Comparison of ENCODE assay signal across 9 mouse cellular contexts in the genomic region with DNA sequence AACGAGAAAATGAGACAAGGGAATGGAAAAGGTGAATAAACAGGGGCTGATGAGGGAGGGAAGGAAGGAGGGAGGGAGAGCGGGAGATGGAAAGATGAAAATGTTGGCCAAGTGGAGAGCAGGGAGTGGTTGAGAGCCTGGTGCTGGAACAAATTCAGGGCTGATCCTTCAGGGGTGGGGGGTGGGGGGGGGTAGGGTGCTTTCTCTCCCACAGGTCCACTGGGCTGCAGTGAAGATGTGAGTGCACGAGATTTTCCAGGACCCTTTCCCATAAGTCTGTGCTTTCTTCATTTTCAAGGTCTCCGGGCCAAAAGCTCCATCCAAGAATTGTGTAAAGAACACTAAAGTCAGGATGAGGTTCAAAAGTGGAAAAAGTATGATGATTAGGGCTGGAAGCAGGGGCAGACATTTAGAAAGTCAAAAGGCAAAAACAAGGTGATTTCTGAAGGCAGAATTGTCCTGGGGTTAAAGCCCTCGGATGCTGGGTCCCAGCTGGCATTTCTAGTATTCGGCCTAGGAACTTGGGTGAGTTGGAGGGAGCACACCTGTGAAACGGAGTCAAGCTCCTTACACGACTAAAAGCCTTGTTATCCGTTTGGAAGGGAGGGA.
DNase-seq lines count a peak whose midpoint lies in the region; ATAC-seq lines count a peak whose summit lies in the region.
"Had no signal": no experiment of that assay in that cellular context is flagged by ENCODE, and none has a peak within 500 bp of the region (broad histone marks: within the 10 kb centered on the region; RNA-seq: fewer than 3 reads in every experiment).

No protein-coding gene starts in this region.

- H3K27ac ChIP-seq in kidney, embryonic 15.5 days = peak overlapping the region; percentile 92
- peak overlapping the region; percentile 80 for H3K27ac ChIP-seq in forebrain, embryonic 12.5 days
- H3K27ac ChIP-seq in hindbrain, embryonic 15.5 days (replicated peaks) = peak overlapping the region; percentile 43
- H3K27ac ChIP-seq in midbrain, embryonic 16.5 days (ENCODE audit: low read length) = no peak overlapping the region

- no peaks in the 10 kb centered on the region for H3K9me3 ChIP-seq in kidney, embryonic 15.5 days (replicated peaks)
- no peaks in the 10 kb centered on the region for H3K9me3 ChIP-seq in forebrain, embryonic 12.5 days
- H3K9me3 ChIP-seq in hindbrain, embryonic 15.5 days = no peaks in the 10 kb centered on the region
- H3K9me3 ChIP-seq in midbrain, embryonic 16.5 days (replicated peaks; ENCODE audit: control insufficient read depth, low read length, poor library complexity, severe bottlenecking) = no peaks in the 10 kb centered on the region
- H3K9me3 ChIP-seq: liver, embryonic 13.5 days had no signal

- DNase-seq in kidney, postnatal 14 days = no peak
- DNase-seq in liver = no peak
- no peak for DNase-seq in layer of hippocampus, adult 11-12 months (ENCODE audit: low spot score)
- DNase-seq: liver, embryonic 13.5 days had no signal

- H3K4me1 ChIP-seq in kidney, embryonic 15.5 days = peaks cover 50% of the 10 kb centered on the region
- peaks cover 22% of the 10 kb centered on the region for H3K4me1 ChIP-seq in forebrain, embryonic 12.5 days
- H3K4me1 ChIP-seq in hindbrain, embryonic 15.5 days (replicated peaks) = peaks cover 16% of the 10 kb centered on the region
- peaks cover 10% of the 10 kb centered on the region for H3K4me1 ChIP-seq in midbrain, embryonic 16.5 days (ENCODE audit: control insufficient read depth, insufficient read depth, low read length)
- H3K4me1 ChIP-seq: liver, embryonic 13.5 days had no signal

- H3K4me3 ChIP-seq in kidney, embryonic 15.5 days (replicated peaks) = no peak overlapping the region
- no peak overlapping the region for H3K4me3 ChIP-seq in forebrain, embryonic 12.5 days (replicated peaks)
- no peak overlapping the region for H3K4me3 ChIP-seq in hindbrain, embryonic 15.5 days
- H3K4me3 ChIP-seq in midbrain, embryonic 16.5 days (ENCODE audit: low read depth, low read length) = no peak overlapping the region
- H3K4me3 ChIP-seq: liver, embryonic 13.5 days had no signal

- no peaks in the 10 kb centered on the region for H3K36me3 ChIP-seq in kidney, embryonic 15.5 days
- no peaks in the 10 kb centered on the region for H3K36me3 ChIP-seq in forebrain, embryonic 12.5 days (replicated peaks)
- H3K36me3 ChIP-seq in hindbrain, embryonic 15.5 days = no peaks in the 10 kb centered on the region
- no peaks in the 10 kb centered on the region for H3K36me3 ChIP-seq in midbrain, embryonic 16.5 days (ENCODE audit: control insufficient read depth, insufficient read depth, low read length)
- H3K36me3 ChIP-seq: liver, embryonic 13.5 days had no signal

- H3K4me2 ChIP-seq in kidney, embryonic 15.5 days = peak overlapping the region; percentile 27
- 0 out of 2 replicates have a peak overlapping the region, but pooled peaks have one; percentile 0 for H3K4me2 ChIP-seq in forebrain, embryonic 12.5 days
- peak overlapping the region; percentile 30; the same call in 1 of the 2 replicates for H3K4me2 ChIP-seq in hindbrain, embryonic 15.5 days
- H3K4me2 ChIP-seq in midbrain, embryonic 16.5 days (ENCODE audit: low read length) = peak overlapping the region; percentile 17; the same call in 1 of the 2 replicates
- H3K4me2 ChIP-seq: liver, embryonic 13.5 days had no signal

- no peaks in the 10 kb centered on the region for H3K27me3 ChIP-seq in kidney, embryonic 15.5 days
- H3K27me3 ChIP-seq in forebrain, embryonic 12.5 days = 0 out of 2 replicates have a peak, but pooled peaks cover 6% of the 10 kb centered on the region
- no peaks in the 10 kb centered on the region for H3K27me3 ChIP-seq in hindbrain, embryonic 15.5 days
- no peaks in the 10 kb centered on the region for H3K27me3 ChIP-seq in midbrain, embryonic 16.5 days (ENCODE audit: control insufficient read depth, insufficient read depth, low read depth, low read length)
- H3K27me3 ChIP-seq: liver, embryonic 13.5 days had no signal

- H3K9ac ChIP-seq in kidney, embryonic 15.5 days = no peak overlapping the region
- H3K9ac ChIP-seq in forebrain, embryonic 12.5 days = no peak overlapping the region
- no peak overlapping the region for H3K9ac ChIP-seq in hindbrain, embryonic 15.5 days
- H3K9ac ChIP-seq in midbrain, embryonic 16.5 days (ENCODE audit: low read depth, low read length) = no peak overlapping the region
- H3K9ac ChIP-seq: liver, embryonic 13.5 days had no signal

- WGBS in kidney, embryonic 15.5 days = 38% methylated on average over 9 of the region's 9 CpGs
- WGBS in forebrain, embryonic 12.5 days = 54% methylated on average over 9 of the region's 9 CpGs
- WGBS in hindbrain, embryonic 15.5 days = 58% methylated on average over 9 of the region's 9 CpGs
- 50% methylated on average over 9 of the region's 9 CpGs for WGBS in midbrain, embryonic 16.5 days

- ATAC-seq in kidney, embryonic 15.5 days (replicated peaks; ENCODE audit: low FRiP score) = no peak
- no peak for ATAC-seq in forebrain, embryonic 12.5 days (ENCODE audit: low FRiP score)
- ATAC-seq in hindbrain, embryonic 15.5 days (ENCODE audit: low FRiP score, low read depth) = no peak; the same call in 1 of the 2 replicates
- ATAC-seq in midbrain, embryonic 16.5 days = peak; percentile 53
- ATAC-seq in frontal cortex, adult (ENCODE audit: low TSS enrichment) = no peak; the same call in 1 of the 2 replicates
